Mouse (Mus musculus) thymus, adult 2 months (tissue): ENCODE results near the gene Kif1b.

Experiments
- CTCF ChIP-seq: fragments of 200-500 bp; IDR thresholded peaks from 2 replicates; pipeline ENCODE4 v1.5.1; 2012; ENCODE audit warnings: mild to moderate bottlenecking, control low read depth, low read length, moderate library complexity, borderline replicate concordance; ENCODE audit not compliant: control insufficient read depth, poor library complexity, insufficient read depth; ENCODE audit errors: extremely low read depth
- POLR2A ChIP-seq: fragments of 200-500 bp; IDR thresholded peaks from 2 replicates; pipeline ENCODE4 v1.6.1; 2012; ENCODE audit warnings: mild to moderate bottlenecking, low read length, control low read depth, moderate library complexity; ENCODE audit not compliant: control insufficient read depth, poor library complexity, insufficient read depth; ENCODE audit errors: extremely low read depth

- TF ChIP-seq CTCF (no peak), POLR2A (no peak)
Observed at GRCm38 (mm10) chr4:149354671-149355070, 47.2 kb upstream of the Kif1b start.
